Mouse (Mus musculus) G1E (cell line): ENCODE data around the gene Tfdp2.
"Not testable (repeated sequence)": the region's sequence is repeated elsewhere in the genome, so short reads cannot be mapped to it uniquely, and the experiment has no call there.

Experiments used
- CTCF ChIP-seq: IDR thresholded peaks from 2 replicates; pipeline ENCODE4 v1.5.1; 2012; ENCODE audit warnings: low read depth, low read length, inconsistent platforms, mixed read lengths
- GATA1 ChIP-seq: IDR thresholded peaks from 2 replicates; pipeline ENCODE4 v1.6.1; 2012; ENCODE audit warnings: borderline replicate concordance, low read length, inconsistent platforms, mixed read lengths
- GATA2 ChIP-seq: IDR thresholded peaks from 2 replicates; pipeline ENCODE4 v1.6.1; 2012; ENCODE audit warnings: low read depth, low read length, inconsistent platforms, borderline replicate concordance
- TAL1 ChIP-seq: conservative IDR thresholded peaks from 2 replicates; pipeline ENCODE4 v1.6.1; 2012; ENCODE audit warnings: low read depth, low read length, inconsistent platforms, mixed read lengths

DNA sequence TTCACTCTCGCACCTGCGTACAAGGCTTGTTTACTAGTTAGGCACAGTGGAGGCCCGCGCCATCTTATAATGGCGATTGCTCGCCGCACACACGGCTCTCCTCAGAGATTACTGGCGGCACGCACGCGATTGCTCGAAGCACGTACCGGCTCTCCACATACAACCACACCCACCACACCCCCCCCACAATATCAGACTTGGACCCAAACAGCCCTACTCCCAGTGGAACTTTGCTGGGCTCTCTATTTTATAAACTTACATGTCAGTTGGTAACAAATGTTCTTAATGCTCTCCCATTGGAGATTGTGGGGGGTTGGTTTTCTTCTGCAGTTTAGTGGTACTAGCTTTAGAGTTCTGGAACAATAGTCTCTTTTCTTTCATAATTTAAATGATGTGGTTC is 32.1 kb upstream of the Tfdp2 start:
- not testable (repeated sequence) for TF ChIP-seq CTCF, TAL1, GATA1, GATA2
